In genomic region chr4:97777706-97778176, GRCm38 (mm10) we compare ENCODE assay signal across 8 mouse cellular contexts. TPM values are rescaled to one million over a fixed set of nuclear protein-coding genes. Genes with fewer than 3 reads are reported as not detected.
DNase-seq lines count a peak whose midpoint lies in the region; ATAC-seq and TF ChIP-seq lines count a peak whose summit lies in the region.

E130114P18Rik (minus strand) TSS chr4:97778078.

- DNase-seq in 416B (ENCODE audit: low read depth): peak; percentile 75
- peak; percentile 82 for DNase-seq in adrenal gland, postnatal 10 days
- peak; percentile 79 for DNase-seq in kidney, adult 8-10 months
- DNase-seq in naive thymus-derived CD4-positive, alpha-beta T cell, adult 2 months (ENCODE audit: low read depth): peak; percentile 60

- WGBS in heart, embryonic 11.5 days (ENCODE audit: insufficient replicate concordance): under 1% methylated on average over 37 of the region's 37 CpGs
- under 1% methylated on average over 37 of the region's 37 CpGs for WGBS in liver, embryonic 16.5 days (ENCODE audit: insufficient replicate concordance)

- peaks cover 1% of the 10 kb centered on the region; the same call in 1 of the 2 replicates for H3K36me3 ChIP-seq in heart, embryonic 11.5 days (ENCODE audit: control insufficient read depth, insufficient read depth, low read length)
- no peaks in the 10 kb centered on the region for H3K36me3 ChIP-seq in liver, embryonic 16.5 days (ENCODE audit: control insufficient read depth, insufficient read depth)
- no peaks in the 10 kb centered on the region for H3K36me3 ChIP-seq in testis, adult 2 months (ENCODE audit: control insufficient read depth, insufficient read depth, low read length)

- H3K4me3 ChIP-seq in embryonic fibroblast, embryonic 13.5 days (ENCODE audit: insufficient read depth, low read length): peak within 1 kb of the TSS; percentile 95
- H3K4me3 ChIP-seq in heart, embryonic 11.5 days (ENCODE audit: low read depth, low read length): peak within 1 kb of the TSS; percentile 97
- peak within 1 kb of the TSS; percentile 71 for H3K4me3 ChIP-seq in liver, embryonic 16.5 days (ENCODE audit: low read depth, low read length)
- H3K4me3 ChIP-seq in testis, adult 2 months (ENCODE audit: control insufficient read depth, low read depth, low read length): peak within 1 kb of the TSS; percentile 92

- H3K4me1 ChIP-seq in embryonic fibroblast, embryonic 13.5 days (ENCODE audit: control insufficient read depth, insufficient read depth, low read length): peaks cover 2% of the 10 kb centered on the region; the same call in 1 of the 2 replicates
- H3K4me1 ChIP-seq in heart, embryonic 11.5 days (ENCODE audit: control insufficient read depth, insufficient read depth, low read length): peaks cover 21% of the 10 kb centered on the region
- peaks cover 4% of the 10 kb centered on the region; the same call in 1 of the 2 replicates for H3K4me1 ChIP-seq in liver, embryonic 16.5 days (ENCODE audit: control insufficient read depth, low read depth, low read length)
- peaks cover 7% of the 10 kb centered on the region for H3K4me1 ChIP-seq in testis, adult 2 months (ENCODE audit: control insufficient read depth, insufficient read depth, low read length)

- H3K27ac ChIP-seq in embryonic fibroblast, embryonic 13.5 days (ENCODE audit: insufficient read depth, low read length): peak within 1 kb of the TSS; percentile 95
- H3K27ac ChIP-seq in heart, embryonic 11.5 days (ENCODE audit: low read depth, low read length): peak within 1 kb of the TSS; percentile 96
- H3K27ac ChIP-seq in liver, embryonic 16.5 days (ENCODE audit: low read length): peak within 1 kb of the TSS; percentile 69
- H3K27ac ChIP-seq in testis, adult 2 months (ENCODE audit: control insufficient read depth, insufficient read depth, low read depth, low read length): peak within 1 kb of the TSS; percentile 78

- H3K27me3 ChIP-seq in heart, embryonic 11.5 days (ENCODE audit: control insufficient read depth, insufficient read depth, low read length): no peaks in the 10 kb centered on the region; the same call in 1 of the 2 replicates
- H3K27me3 ChIP-seq in liver, embryonic 16.5 days (ENCODE audit: control insufficient read depth, insufficient read depth, low read depth, low read length): peaks cover 56% of the 10 kb centered on the region
- no peaks in the 10 kb centered on the region; the same call in 1 of the 2 replicates for H3K27me3 ChIP-seq in testis, adult 2 months (ENCODE audit: control insufficient read depth, insufficient read depth, low read length)

- peak within 1 kb of the TSS; percentile 99 for H3K9ac ChIP-seq in heart, embryonic 11.5 days (ENCODE audit: low read depth, low read length)
- H3K9ac ChIP-seq in liver, embryonic 16.5 days (ENCODE audit: low read depth, low read length): peak within 1 kb of the TSS; percentile 68

- peak within 1 kb of the TSS; percentile 71 for H3K4me2 ChIP-seq in heart, embryonic 11.5 days
- peak within 1 kb of the TSS; percentile 73 for H3K4me2 ChIP-seq in liver, embryonic 16.5 days (ENCODE audit: low read depth, low read length)

- TF ChIP-seq POLR2A in embryonic fibroblast, embryonic 13.5 days (IDR thresholded peaks at IDR 0.05; ENCODE audit: low read depth, low read length): peak; percentile 43; the same call in 1 of the 2 replicates
- no peak for TF ChIP-seq POLR2A in testis, adult 2 months (IDR thresholded peaks at IDR 0.05; ENCODE audit: control insufficient read depth, low read depth, low read length)

- TF ChIP-seq CTCF in embryonic fibroblast, embryonic 13.5 days (IDR thresholded peaks at IDR 0.05; ENCODE audit: borderline replicate concordance, insufficient read depth, low read length): no peak
- TF ChIP-seq CTCF in testis, adult 2 months (IDR thresholded peaks at IDR 0.05; ENCODE audit: control insufficient read depth, insufficient read depth, insufficient replicate concordance, low read depth, low read length): no peak

- ATAC-seq in heart, embryonic 11.5 days (replicated peaks; ENCODE audit: insufficient number of reproducible peaks, low FRiP score, low TSS enrichment): peak; percentile 44; the same call in 1 of the 2 replicates
- ATAC-seq in liver, embryonic 16.5 days (ENCODE audit: low read depth): peak; percentile 68

- H3K9me3 ChIP-seq in heart, embryonic 11.5 days (replicated peaks; ENCODE audit: control insufficient read depth, low read length): no peaks in the 10 kb centered on the region
- H3K9me3 ChIP-seq in liver, embryonic 16.5 days (replicated peaks; ENCODE audit: control insufficient read depth, low read length): no peaks in the 10 kb centered on the region

RNA-seq across cellular contexts. Expression of gene E130114P18Rik, which starts in this region (rescaled TPM):
- total RNA-seq in adrenal gland, postnatal 10 days (2021): under 1 TPM; 0.48 to 0.69 TPM
- polyA plus RNA-seq in embryonic fibroblast, embryonic 13.5 days (2011; ENCODE audit: insufficient read length, low read depth, missing spikeins): 0.77 TPM in 1 of 2 replicates, not detected in the other
- 0.72 and 0.73 TPM in 2 replicates for polyA plus RNA-seq in heart, embryonic 11.5 days (2014; fragmentation: Nextera tagmentation; extraction: Ambion mirVana)
- 0.08 TPM in 1 of 2 replicates, not detected in the other for polyA plus RNA-seq in liver, embryonic 16.5 days (2015; fragmentation: Nextera tagmentation; extraction: Ambion mirVana)
- polyA plus RNA-seq in testis, adult 2 months (2012; rRNA removed): 0.17 and 0.74 TPM in 2 replicates

Comparison
In these comparisons a context has a peak if more than half of its experiments do, and no peak if none do; other contexts are left out.
1. Peak in every context shown above with its lines: DNase-seq, ATAC-seq, H3K4me3 ChIP-seq and H3K27ac ChIP-seq.
2. Peak in DNase-seq in adrenal gland, postnatal 10 days; RNA of the gene not detected or under 1 TPM.
3. Peak in ATAC-seq, H3K4me3 ChIP-seq, H3K27ac ChIP-seq, H3K9ac ChIP-seq and H3K4me2 ChIP-seq in heart, embryonic 11.5 days; RNA of the gene not detected or under 1 TPM.
4. Peak in ATAC-seq, H3K4me3 ChIP-seq, H3K27ac ChIP-seq, H3K9ac ChIP-seq and H3K4me2 ChIP-seq in liver, embryonic 16.5 days; RNA of the gene not detected or under 1 TPM.